Mouse (Mus musculus) kidney, adult 2 months (tissue): ENCODE data around the gene Gm5617. TPM values are rescaled to one million over a fixed set of nuclear protein-coding genes. Genes with fewer than 3 reads are reported as not detected.
"Not testable (repeated sequence)": the region's sequence is repeated elsewhere in the genome, so short reads cannot be mapped to it uniquely, and the experiment has no call there.

Source experiments
- DNase-seq: peaks from one replicate; pipeline ENCODE4 v3.0.0; 2021
- H3K27ac ChIP-seq: fragments of 200-500 bp; 2 replicates; pipeline ENCODE4 v1.5.1; 2012; ENCODE audit warnings: low read depth, low read length, control low read depth, inconsistent platforms; ENCODE audit not compliant: insufficient read depth
- H3K27me3 ChIP-seq: fragments of 200-500 bp; replicated peaks from 2 replicates; pipeline ENCODE4 v1.6.1; 2012; ENCODE audit warnings: mild to moderate bottlenecking, moderate library complexity, low read length, inconsistent platforms; ENCODE audit not compliant: control insufficient read depth, insufficient read depth
- H3K36me3 ChIP-seq: fragments of 200-500 bp; 2 replicates; pipeline ENCODE4 v1.6.1; 2012; ENCODE audit warnings: mild to moderate bottlenecking, moderate library complexity, low read length, inconsistent platforms; ENCODE audit not compliant: control insufficient read depth, insufficient read depth
- H3K4me1 ChIP-seq: fragments of 200-500 bp; 2 replicates; pipeline ENCODE4 v1.6.1; 2011; ENCODE audit warnings: low read length; ENCODE audit not compliant: control insufficient read depth, insufficient read depth
- H3K4me3 ChIP-seq: fragments of 200-500 bp; 2 replicates; pipeline ENCODE4 v1.5.1; 2011; ENCODE audit warnings: mild to moderate bottlenecking, low read depth, low read length, control low read depth; ENCODE audit not compliant: insufficient read depth
- CTCF ChIP-seq: fragments of 200-500 bp; conservative IDR thresholded peaks from 2 replicates; pipeline ENCODE4 v1.5.1; 2011; ENCODE audit warnings: low read depth, mild to moderate bottlenecking, control low read depth, low read length, moderate library complexity, mixed read lengths; ENCODE audit not compliant: insufficient read depth, insufficient read length
- POLR2A ChIP-seq: fragments of 200-500 bp; IDR thresholded peaks from one replicate; pipeline ENCODE4 v1.6.1; 2011; ENCODE audit warnings: low read depth, low read length, control low read depth
- WGBS: fragments of 180-500 bp; shearing (Covaris S2); methylation state at CpG from one replicate; pipeline ENCODE4 v1.1.7; 2018; 5-methylcytosine and 5-hydroxymethylcytosine counted together
- polyA plus RNA-seq: library from polyadenylated mRNA; depleted of rRNA; stranded (reverse); fragments of >200 nt; gene quantifications from 2 replicates; pipeline ENCODE4 v1.2.3, GENCODE M21; 2012

Gene Gm5617
- polyA plus RNA-seq, 1 experiment: 159 TPM

- no peaks in the 10 kb centered on the region for H3K36me3 ChIP-seq
- TF ChIP-seq POLR2A: no peak
- TF ChIP-seq CTCF: no peak
- H3K27ac ChIP-seq: no peak overlapping the region
- H3K27me3 ChIP-seq: 0 out of 2 replicates have a peak, but pooled peaks cover 1% of the 10 kb centered on the region
- no peak overlapping the region for H3K4me3 ChIP-seq
- 33% methylated on average over 2 of the region's 2 CpGs for WGBS
- H3K4me1 ChIP-seq: no peaks in the 10 kb centered on the region
- no peak for DNase-seq
Observed at GRCm38 (mm10) chr9:48503001-48503400, 7.8 kb downstream of the Gm5617 start.

GRCm38 (mm10) chr9:48504741-48505365, 9.6 kb downstream of the Gm5617 start:
- Histone ChIP-seq H3K36me3 (no peaks in the 10 kb centered on the region), H3K27ac (no peak overlapping the region), H3K4me3 (no peak overlapping the region), H3K4me1 (no peaks in the 10 kb centered on the region), H3K27me3 (0 out of 2 replicates have a peak, but pooled peaks cover 1% of the 10 kb centered on the region)
- no peak for DNase-seq
- 54% methylated on average over 8 of the region's 8 CpGs for WGBS
- TF ChIP-seq CTCF (no peak), POLR2A (no peak)

GRCm38 (mm10) chr9:48510134-48510533, 14.9 kb downstream of the Gm5617 start:
- H3K27me3 ChIP-seq: no peaks in the 10 kb centered on the region
- WGBS: 83% methylated on average over 5 of the region's 5 CpGs
- H3K4me1 ChIP-seq: no peaks in the 10 kb centered on the region
- TF ChIP-seq POLR2A: no peak
- no peak for TF ChIP-seq CTCF
- DNase-seq: no peak
- H3K4me3 ChIP-seq: no peak overlapping the region
- H3K27ac ChIP-seq: no peak overlapping the region
- no peaks in the 10 kb centered on the region for H3K36me3 ChIP-seq

GRCm38 (mm10) chr9:48515332-48515731, 20.1 kb downstream of the Gm5617 start:
- Histone ChIP-seq H3K27me3 (no peaks in the 10 kb centered on the region), H3K4me1 (no peaks in the 10 kb centered on the region), H3K36me3 (no peaks in the 10 kb centered on the region), H3K4me3 (no peak overlapping the region), H3K27ac (no peak overlapping the region)
- peak; percentile 9 for DNase-seq
- TF ChIP-seq POLR2A: no peak
- no peak for TF ChIP-seq CTCF
- WGBS: 42% methylated on average over 1 of the region's 1 CpGs

- DNase-seq: no peak
Observed at GRCm38 (mm10) chr9:48516615-48517371, 21.6 kb downstream of the Gm5617 start.

GRCm38 (mm10) chr9:48517372-48518130, 22.3 kb downstream of the Gm5617 start:
- DNase-seq: no peak
- Histone ChIP-seq H3K4me3 (no peak overlapping the region), H3K4me1 (no peaks in the 10 kb centered on the region), H3K36me3 (no peaks in the 10 kb centered on the region), H3K27ac (no peak overlapping the region), H3K27me3 (no peaks in the 10 kb centered on the region)
- 68% methylated on average over 19 of the region's 19 CpGs for WGBS
- TF ChIP-seq POLR2A (no peak), CTCF (no peak)

More at GRCm38 (mm10) chr9:48516615-48517371, 21.6 kb downstream of the Gm5617 start:
- 85% methylated on average over 11 of the region's 11 CpGs for WGBS
- no peak overlapping the region for H3K27ac ChIP-seq
- no peaks in the 10 kb centered on the region for H3K4me1 ChIP-seq
- no peaks in the 10 kb centered on the region for H3K27me3 ChIP-seq
- TF ChIP-seq POLR2A (no peak), CTCF (no peak)
- H3K4me3 ChIP-seq: no peak overlapping the region
- no peaks in the 10 kb centered on the region for H3K36me3 ChIP-seq

- not testable (repeated sequence) for H3K36me3 ChIP-seq, H3K4me1 ChIP-seq, H3K27me3 ChIP-seq, H3K4me3 ChIP-seq, H3K27ac ChIP-seq
- WGBS: 26% methylated on average over 5 of the region's 7 CpGs
- peak; percentile 14 for DNase-seq
Observed at GRCm38 (mm10) chr9:48520405-48520804, 25.2 kb downstream of the Gm5617 start.
